Mouse (Mus musculus) thymus, postnatal 36 days (tissue): ENCODE data around the gene Dlgap5.
A peak's percentile ranks its signal among the peaks of the same experiment; 100 is the strongest.

Source experiments
- DNase-seq, 2 experiments: peaks; one replicate each; pipeline ENCODE4 v3.0.0; 2022; ENCODE audit warnings: mixed read lengths in 2 of 2

Dlgap5 gene

DNA sequence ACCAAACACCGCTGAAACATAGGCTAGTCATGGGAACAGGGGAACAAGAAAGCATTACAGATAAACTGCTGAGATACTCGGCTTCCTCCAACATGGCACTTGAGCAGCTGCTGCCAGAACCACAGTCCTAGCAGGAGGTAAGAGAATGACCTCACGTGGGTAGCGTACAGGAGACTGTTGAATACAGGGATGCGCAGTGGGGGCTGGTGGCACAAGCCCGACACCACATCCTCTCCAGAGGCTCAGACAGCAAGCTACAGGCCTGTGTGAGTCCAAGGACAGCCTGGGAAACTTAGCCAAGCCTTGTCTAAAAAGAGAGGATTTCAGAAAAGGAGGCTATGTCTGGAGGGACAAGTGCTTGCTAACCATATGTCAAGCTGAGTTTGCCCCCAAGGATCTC, 23.2 kb downstream of the Dlgap5 start:
- peak; percentile 23 to 26 for DNase-seq

DNA sequence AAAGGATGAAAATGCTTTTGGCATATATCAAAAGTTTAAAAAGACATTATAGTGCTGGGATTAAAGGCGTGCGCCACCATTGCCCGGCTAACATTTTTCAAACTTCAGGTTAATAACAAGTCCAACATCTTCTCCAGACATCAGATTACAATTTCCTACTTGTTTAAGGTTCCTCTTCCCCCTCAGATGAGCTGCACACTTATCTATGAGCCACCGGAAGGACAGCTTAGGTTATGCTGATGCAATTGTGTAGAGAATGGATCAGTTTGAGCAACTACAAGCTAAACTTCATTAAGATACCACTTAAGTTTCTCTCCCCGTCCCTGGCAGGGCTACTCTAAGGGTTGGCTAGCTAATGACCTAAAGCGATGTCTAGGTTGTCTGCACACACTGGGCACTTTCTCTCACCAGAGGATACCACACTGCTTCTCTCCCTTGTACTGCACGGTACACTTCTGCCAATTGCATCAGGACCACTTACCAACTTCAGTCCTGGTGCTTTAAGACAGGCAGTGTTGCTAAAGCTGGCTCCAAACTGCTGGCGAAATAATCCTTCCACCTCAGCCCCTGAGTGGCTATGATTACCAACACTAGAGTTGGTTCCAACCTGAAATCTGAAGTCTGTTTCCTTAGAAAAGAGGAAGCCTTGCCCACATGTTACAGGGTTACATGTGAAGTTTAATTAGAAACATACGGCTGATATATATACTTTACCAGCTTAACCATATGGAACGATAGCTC, 24.7 kb downstream of the Dlgap5 start:
- DNase-seq, result no peak

GRCm38 (mm10) chr14:47386125-47386524, 32.1 kb downstream of the Dlgap5 start:
- no peak for DNase-seq

DNA sequence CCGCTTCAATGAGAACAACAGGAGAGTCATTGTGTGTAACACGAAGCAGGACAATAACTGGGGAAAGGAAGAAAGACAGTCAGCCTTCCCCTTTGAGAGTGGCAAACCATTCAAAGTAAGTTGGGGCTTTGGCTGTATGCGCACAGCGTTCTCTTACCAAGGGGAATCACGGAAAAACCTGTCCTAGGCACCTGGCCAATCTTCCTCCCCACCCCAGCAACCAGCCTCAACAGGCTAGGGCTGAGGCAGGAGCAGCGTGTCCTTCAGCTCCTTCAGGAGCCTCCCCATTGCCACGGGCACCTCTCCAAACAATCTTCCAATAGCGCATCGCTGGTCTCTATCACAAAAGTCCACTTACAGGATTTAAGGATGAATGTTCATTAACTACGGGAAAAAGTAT, 33.6 kb downstream of the Dlgap5 start:
- DNase-seq, result no peak

DNA sequence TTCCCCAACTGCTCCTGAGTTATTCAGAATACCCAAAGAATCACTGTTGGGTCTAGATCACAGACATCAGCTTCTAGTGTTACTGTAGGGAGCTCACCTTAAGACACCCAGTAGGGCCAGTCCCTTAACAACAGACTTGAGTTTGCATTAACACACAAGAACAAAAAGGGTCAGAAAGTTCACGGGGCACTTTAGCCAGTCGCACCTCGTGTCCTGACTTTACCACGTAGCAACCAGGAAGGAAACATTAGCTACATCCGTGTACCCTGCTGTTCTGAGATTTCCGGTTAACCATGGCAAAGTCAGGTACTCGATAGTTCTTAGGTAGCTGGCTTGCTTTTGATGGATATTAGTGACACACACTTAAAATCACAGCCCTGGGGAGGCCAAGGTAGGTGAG, 34.3 kb downstream of the Dlgap5 start:
- DNase-seq, result no peak

DNA sequence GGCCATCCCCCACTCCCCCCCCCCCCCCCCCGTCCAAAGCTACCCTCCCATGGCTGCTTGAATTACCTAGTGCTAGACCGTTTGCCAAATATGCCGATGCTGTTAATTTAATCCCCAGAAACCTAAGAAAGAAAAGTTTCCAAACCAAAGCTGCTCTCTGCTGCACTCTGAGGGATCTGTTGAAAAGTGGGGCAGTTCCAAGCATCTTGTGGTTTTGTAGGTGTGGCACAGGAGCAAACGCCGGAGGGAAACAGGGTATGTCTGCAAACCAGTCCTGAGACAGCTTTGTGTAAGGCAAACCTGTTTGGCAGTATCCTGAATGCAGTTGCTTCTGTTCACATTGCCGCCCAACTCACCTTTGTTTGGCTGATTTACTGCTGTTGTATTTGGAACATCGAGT, 39.9 kb downstream of the Dlgap5 start:
- no peak for DNase-seq

- no peak for DNase-seq
Observed at GRCm38 (mm10) chr14:47376526-47376925, 41.7 kb downstream of the Dlgap5 start.

DNA sequence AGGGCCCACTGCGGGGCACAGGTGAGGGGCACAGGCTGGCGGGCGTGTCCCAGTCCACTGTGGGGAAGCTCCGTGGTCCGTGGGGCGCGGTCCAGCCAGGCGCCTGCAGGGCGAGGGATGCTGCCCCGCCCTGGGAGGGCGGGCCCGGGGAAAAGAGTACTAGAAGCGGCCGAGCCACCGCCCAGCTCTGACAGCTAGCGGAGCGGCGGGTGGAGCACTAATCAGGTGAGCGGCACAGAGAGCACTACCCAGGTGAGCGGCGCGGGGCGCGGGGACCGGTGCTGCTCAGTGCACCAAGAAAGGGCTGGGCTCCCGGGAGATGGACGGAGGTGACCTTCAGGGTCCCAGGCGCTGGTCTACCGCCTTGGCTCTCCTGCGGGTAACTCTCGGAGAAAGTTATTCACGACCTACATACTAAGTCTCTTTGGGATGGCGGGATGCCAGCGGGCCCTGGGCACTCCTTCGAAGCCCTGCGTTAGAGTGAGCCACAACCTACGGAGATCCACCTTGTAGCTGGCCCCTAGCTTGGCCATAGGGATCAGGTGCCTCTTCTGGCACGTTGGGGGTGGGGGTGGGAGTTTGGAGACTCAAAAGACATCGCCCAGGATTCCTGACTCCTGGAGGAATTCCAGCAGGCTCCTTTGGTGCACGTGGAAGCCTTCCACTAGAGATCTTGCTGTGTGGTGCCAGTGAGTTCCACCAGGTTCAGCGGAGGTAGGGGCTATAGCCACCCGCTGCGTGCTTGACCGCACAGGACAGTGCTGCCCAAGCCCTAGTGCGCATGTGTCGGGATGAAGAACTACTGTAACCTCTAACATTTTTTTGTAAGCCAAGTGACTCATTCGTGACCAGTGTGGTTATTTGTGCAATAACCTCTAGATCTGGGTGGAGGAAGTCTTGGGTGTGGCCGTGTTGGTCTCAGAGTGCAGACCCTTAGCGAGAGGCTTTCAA, 44.2 kb downstream of the Dlgap5 start:
- peak in 1 of 2 experiments; percentile 12 for DNase-seq

GRCm38 (mm10) chr14:47371689-47372088, 46.5 kb downstream of the Dlgap5 start:
- no peak for DNase-seq

DNA sequence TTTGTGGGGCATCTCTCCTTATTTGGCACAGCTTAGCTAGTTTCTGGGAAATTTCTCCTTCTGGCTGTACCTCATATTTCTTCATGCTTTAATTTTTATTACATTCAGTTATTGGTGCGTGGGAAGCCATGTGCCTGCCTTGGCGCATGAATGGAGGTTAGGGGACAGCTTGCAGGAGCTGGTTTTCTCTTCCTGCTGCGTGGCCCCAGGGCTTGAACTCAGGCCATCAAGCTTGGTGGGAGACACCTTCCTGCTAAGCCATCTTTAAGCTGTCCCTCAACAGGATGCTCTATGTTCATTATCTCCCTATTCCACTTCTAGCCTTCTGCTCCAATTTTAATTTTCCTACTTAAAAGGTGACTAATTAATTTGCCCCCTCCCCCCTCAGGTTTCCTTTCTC, 47.4 kb downstream of the Dlgap5 start:
- no peak for DNase-seq

GRCm38 (mm10) chr14:47369741-47370140, 48.5 kb downstream of the Dlgap5 start:
- peak; percentile 19 to 60 for DNase-seq

GRCm38 (mm10) chr14:47367461-47367860, 50.7 kb downstream of the Dlgap5 start, which contains the start of gene Lgals3:
TSS of gene Lgals3 (plus strand) at chr14:47367751.
- peak in 1 of 2 experiments; percentile 17 for DNase-seq

GRCm38 (mm10) chr14:47366881-47367321, 51.3 kb downstream of the Dlgap5 start:
- peak; percentile 24 to 35 for DNase-seq

GRCm38 (mm10) chr14:47364742-47365449, 53.3 kb downstream of the Dlgap5 start:
- DNase-seq, result peak; percentile 36 to 54

GRCm38 (mm10) chr14:47361899-47362298, 56.3 kb downstream of the Dlgap5 start:
- DNase-seq, result no peak

DNA sequence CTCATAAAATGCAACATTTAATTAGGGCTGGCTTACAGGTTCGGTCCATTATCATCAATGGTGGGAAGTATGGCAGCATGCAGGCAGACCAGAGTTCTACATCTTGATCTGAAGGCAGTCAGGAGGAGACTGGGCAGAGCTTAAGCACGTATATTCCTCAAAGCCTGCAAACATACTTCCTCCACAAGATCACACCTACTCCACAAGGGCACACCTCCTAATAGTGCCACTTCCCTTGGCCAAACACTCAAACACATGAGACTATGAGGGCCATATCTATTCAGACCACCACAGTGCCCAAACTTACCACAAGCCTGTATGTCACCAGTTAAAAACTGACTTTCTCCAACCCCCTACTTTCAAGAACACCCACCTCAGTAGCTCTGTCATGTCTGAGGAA, 56.8 kb downstream of the Dlgap5 start:
- no peak for DNase-seq

- no peak for DNase-seq
Observed at GRCm38 (mm10) chr14:47359610-47360009, 58.6 kb downstream of the Dlgap5 start.

- no peak for DNase-seq
Observed at GRCm38 (mm10) chr14:47356622-47357021, 61.6 kb downstream of the Dlgap5 start.

DNA sequence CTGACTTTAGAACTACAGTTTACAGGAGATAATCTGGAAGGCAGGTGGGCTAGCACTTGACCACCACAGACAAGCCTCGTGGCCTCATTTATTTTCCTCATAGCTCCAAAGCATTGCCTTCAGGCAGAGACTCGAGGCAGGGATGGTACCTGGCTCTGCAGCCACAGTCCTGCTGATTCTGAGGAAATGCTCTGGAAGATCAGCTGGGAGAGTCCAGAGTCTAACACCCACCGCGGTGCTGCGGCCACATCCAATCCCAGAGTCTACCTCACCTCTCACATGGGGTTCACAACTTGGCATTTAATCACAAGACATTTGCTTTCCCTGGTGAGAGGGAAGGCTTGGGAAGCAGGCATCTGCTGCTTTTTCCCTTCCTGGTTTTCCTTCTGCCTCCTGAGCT, 63.3 kb downstream of the Dlgap5 start:
- DNase-seq, result no peak

DNA sequence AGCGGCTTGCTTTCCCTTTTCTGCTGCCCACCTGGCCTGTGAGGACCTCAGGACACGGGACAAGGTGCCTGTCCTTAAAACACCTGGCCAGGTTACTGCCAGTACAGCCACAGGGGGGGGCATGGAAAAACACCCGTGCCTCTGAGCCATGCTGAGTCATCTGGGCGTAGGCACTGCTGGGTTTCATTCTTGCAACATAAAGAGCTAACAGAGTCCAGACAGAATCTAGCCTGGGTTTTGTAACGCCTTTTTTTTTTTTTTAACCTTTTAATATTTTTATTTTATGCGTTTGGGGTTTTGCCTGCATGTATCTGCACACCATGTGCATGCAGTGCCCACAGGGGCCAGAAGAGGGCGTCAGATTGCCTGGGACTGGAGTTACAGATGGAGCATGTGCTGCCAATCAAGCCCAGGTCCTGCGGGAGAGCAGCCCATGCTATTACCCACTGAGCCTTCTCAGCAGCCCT, 64.1 kb downstream of the Dlgap5 start:
- DNase-seq, result peak in 1 of 2 experiments; percentile 28

- no peak for DNase-seq
Observed at GRCm38 (mm10) chr14:47353240-47353639, 65.0 kb downstream of the Dlgap5 start.

DNA sequence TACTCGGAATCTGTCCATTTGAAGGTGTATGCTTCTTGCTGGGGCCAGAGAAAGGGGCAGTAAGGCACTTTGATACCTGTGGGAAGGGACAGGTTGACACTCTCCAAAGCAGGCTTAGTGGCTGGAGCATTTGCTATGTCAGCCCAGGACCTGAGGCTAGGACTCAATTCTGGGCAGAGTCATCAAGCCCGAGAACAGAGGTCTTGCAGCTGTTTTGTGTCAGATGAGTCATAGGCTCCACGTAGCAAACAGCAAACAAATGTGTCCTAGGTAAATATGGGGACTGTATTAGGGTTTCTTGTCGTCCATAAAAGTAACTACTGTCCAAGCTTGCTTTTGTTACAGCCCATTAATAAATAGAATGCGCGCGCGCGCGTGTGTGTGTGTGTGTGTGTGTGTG, 65.9 kb downstream of the Dlgap5 start:
- DNase-seq, result no peak

- no peak for DNase-seq
Observed at GRCm38 (mm10) chr14:47350974-47351373, 67.2 kb downstream of the Dlgap5 start.
